Mouse (Mus musculus) ES-CJ7 (cell line): Measurements from ENCODE around the gene Smoc2.

ENCODE experiments used
- DNase-seq: peaks from one replicate; pipeline ENCODE4 v3.0.0; 2011; ENCODE audit warnings: low read depth, low spot score

The Smoc2 gene

DNA sequence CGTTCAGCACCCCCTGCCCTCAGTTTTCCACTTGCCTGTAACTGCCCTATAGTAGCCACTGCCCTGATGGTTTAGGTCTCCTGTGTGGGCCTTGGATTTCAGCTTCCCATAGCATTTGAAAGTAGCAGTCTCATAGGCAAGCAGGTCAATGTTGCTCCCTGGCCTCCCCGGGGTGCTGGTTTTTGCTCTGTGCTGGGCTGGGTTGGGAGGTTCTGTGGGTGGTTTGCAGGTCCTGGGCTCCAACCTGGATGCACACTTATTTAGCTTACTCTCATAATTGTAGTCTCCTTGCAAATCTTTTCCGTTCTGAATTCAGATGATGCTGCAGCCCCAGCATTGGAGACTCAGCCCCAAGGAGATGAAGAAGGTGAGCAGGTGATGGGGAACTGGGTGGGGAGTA, 67.6 kb downstream of the Smoc2 start:
- DNase-seq: no peak

- no peak for DNase-seq
Measured at GRCm38 (mm10) chr17:14349086-14349814, 69.9 kb downstream of the Smoc2 start.

DNA sequence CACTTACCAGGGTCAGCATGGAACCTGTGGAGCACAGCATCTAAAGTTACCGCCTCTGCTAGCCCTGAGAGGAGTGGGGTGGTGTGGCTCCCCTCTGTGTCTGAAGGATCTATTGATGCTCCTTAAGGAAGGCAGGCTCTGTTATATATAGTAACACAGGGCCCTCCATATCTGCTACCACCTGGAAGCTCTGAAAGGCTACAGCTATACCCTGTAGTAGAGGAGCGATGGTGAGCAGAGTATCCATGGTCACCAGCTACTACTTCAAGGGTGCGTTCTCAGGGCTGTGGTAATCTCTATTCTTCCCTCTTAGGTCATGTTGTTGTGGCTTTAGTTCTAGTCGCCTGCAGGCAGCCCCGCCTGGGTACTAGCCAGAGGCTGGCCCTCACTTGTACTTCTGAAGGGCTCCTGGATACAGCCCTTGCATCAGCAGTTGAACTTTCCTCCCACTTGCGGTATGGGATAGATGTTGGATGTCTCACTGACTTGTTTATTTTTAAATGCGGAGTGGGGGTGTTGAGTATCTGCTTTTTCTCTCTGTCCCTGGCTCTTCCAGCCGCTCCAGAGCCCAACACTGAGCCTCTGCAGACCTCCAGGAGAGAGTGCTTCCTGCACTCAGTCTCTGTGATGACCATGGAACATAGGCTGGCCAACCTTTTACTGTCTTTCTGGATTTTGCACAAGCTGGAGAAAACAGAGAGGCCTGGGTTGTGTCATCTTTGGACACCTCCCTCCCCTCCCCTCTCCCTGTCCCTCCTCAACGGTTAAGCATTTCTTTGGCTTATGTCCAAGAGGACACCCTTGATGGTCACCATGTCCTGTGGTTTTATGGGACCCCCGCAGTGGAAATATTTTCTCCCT, 74.1 kb downstream of the Smoc2 start:
- DNase-seq: no peak

GRCm38 (mm10) chr17:14361511-14361910, 82.2 kb downstream of the Smoc2 start:
- no peak for DNase-seq

DNA sequence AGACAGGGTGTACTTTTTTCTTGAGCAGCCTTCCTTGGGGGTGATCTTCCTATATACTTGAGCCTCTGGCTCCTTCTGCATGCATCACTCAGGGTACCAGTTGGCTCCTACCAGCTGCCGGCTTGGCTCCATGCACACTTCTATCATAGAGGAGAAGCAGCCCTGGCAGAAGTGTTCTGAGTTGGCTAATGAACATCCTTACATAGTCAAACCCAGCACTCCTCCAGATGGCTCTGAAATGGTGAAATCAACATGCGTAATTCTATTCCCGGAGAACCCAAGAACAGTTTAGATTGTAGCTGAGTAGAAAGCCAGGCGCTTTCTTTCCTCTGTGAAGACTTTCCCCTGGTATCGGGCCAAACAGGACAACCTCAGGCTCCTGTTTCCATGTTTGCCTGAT, 91.2 kb downstream of the Smoc2 start:
- DNase-seq: no peak

- no peak for DNase-seq
Measured at GRCm38 (mm10) chr17:14371606-14372005, 92.3 kb downstream of the Smoc2 start.

DNA sequence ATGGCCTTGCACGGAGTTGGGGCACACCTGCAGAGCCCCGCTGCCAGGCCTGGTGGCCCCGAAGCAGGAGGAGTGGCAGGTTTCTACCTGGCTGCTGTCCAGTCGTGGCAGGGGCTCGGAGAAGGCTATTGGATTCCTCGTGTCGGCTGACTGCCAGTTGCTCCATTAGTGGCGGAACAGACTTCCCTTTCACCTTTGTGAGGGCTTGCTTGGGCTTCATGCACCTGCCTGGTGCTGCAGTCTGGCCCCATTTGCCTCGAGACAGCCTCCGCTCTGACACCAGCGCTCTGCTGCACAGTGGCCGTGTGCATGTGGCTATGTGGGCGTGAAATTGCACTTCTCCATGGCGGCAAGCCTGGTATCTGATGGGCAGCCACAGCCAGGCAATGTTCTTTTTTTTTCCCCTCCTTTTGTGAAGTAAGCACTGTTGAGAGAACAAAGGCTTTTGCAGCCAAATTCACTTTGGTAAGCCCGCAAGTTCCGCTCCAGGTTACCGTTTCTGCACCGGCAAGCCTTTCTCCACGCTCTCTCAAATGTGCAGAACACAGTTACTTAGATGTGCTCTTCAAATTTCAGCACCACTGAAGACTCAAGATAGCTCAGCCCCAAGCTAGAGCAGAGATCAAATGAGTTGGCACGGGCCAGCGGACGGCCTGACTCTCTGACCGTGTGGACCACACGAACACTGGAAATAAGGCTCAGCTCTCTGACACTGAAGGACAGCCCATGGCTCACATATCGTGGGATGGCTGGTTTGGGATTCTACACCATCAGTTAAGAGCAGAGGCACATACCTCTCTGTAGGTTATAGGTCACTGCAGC, 93.2 kb downstream of the Smoc2 start:
- DNase-seq: no peak

GRCm38 (mm10) chr17:14378692-14379446, 99.6 kb downstream of the Smoc2 start:
- DNase-seq: no peak

- DNase-seq: no peak
Measured at GRCm38 (mm10) chr17:14379518-14379917, 100.2 kb downstream of the Smoc2 start.

- DNase-seq: no peak
Measured at GRCm38 (mm10) chr17:14379966-14380365, 100.7 kb downstream of the Smoc2 start.

DNA sequence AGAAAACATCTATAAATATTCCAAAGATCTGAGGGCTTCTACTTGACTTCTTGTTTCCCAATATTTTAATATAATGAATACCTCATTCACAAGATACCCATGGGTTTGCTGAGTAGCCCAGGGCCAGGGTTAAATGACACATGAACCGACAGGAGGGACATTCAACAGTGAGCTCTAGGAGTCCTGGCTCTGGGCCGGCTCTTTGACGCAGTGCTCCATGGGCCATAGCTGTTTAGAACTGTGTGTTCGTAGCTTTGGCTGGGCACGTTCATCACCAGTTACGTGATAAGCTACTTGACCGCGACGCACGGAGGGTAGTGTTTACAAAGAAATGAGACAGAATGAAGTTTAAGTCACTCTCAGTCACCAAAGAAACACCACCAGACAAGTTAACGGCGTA, 101.2 kb downstream of the Smoc2 start:
- DNase-seq: no peak

GRCm38 (mm10) chr17:14381482-14381881, 102.2 kb downstream of the Smoc2 start:
- DNase-seq: no peak

DNA sequence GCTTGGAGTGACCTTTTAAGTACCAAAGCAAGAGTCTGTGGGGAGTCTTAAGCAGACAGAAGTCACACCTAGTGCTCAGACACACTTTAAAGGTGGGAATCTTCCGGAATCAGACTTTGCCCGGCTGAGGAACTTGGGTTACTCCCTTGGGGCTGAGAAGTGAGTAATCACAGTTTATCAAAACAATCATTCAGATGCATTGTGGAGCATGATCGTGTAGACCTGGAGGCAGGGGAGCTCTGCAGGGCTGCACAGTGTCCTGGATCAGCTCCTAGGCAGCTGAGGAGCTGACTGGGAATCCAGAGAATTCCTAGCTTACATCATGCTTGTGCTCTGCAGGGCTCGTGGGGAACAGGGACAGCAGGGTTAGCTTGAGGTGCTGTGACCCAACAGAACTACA, 104.7 kb downstream of the Smoc2 start:
- DNase-seq: no peak

DNA sequence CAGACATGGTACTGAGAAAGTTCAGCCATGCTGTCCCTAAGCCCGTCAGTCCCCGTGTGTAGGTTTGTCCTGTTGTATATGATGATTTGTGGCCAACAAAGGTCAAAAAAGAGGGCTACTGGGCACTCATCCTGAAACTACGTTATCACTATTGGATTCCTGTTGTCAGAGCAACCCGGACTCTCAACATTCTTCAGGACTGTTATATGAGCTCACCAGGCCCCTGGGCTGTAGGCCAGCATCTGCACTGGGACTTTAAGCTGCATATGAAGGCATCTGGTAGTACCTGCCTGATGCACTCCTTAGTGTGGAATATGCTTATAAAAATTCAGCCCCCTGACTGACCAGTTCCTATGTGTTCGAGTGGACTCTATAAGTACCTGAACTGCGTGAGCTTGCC, 105.7 kb downstream of the Smoc2 start:
- no peak for DNase-seq

DNA sequence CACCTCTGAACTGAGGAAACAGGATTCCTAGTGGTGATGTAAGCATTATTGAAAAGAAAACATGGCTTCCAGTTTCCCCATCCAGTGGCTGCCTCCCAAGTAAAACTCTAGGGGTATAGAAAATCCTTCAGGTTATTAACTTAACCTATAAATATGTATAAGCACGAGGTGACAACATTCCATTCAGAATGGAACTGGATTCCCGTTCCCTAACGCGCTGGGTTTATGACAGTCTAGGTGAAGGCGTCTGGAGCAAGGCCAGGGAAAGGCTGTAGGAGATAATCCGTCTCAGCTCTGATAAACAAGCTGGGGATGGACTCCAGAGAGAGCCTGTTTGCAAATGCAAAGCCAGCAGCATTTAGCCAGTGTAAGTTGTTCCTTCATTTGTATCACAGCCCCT, 108.0 kb downstream of the Smoc2 start:
- no peak for DNase-seq

- no peak for DNase-seq
Measured at GRCm38 (mm10) chr17:14392443-14392842, 113.1 kb downstream of the Smoc2 start.

DNA sequence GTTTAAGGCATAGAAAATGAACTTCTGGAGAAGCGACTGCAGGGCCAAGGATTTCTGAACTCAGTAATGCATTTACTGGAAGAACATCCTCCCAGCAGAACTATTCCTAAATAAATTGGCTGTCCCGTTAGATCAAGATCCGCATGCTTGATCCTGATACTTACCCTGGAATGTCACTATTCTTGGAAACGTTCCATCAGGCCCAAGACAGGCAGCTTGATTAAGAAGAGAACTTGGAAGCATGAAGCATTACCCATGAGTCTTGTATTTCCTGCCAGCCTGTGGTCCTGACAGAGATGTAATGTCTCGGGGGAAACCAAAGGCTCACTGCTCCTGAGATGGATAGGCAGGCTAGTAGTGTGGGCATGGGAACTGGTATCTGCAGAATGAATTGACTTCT, 115.6 kb downstream of the Smoc2 start:
- DNase-seq: no peak

DNA sequence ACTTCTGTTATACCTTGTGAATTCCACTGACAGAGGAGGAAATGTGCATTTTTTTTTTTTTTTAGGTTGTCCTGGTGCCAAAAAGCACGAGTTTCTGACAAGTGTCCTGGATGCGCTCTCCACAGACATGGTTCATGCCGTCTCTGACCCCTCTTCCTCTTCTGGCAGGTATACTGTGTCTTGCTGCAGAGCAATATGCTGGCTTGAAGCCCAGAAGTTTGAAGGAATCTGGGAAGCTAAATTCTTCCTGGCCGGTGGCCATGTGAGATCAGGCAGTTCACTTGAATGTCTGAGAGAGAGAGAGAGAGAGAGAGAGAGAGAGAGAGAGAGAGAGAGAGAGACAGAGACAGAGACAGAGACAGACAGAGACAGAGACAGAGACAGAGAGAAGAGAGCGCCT, 118.2 kb downstream of the Smoc2 start:
- DNase-seq: no peak

GRCm38 (mm10) chr17:14398650-14399424, 119.5 kb downstream of the Smoc2 start:
- DNase-seq: no peak

- DNase-seq: no peak
Measured at GRCm38 (mm10) chr17:14400960-14401359, 121.7 kb downstream of the Smoc2 start.

- no peak for DNase-seq
Measured at GRCm38 (mm10) chr17:14407874-14408273, 128.6 kb downstream of the Smoc2 start.
